Mouse (Mus musculus) hindbrain, embryonic 11.5 days (tissue): ENCODE measurements around the gene Samd5. TPM values are rescaled to one million over a fixed set of nuclear protein-coding genes. Genes with fewer than 3 reads are reported as not detected.

ENCODE experiments used
- ATAC-seq: fragments of 200-750 bp; cut with Nextera tagmentation; 2 replicates; pipeline ENCODE4 v1.8.0; 2017; ENCODE audit warnings: mild to moderate bottlenecking, moderate TSS enrichment, moderate library complexity; ENCODE audit not compliant: low FRiP score
- DNase-seq: peaks from one replicate; pipeline ENCODE4 v3.0.0-alpha.2; 2015; ENCODE audit warnings: low spot score
- H3K27ac ChIP-seq: fragments of 300-500 bp; sonication (generic); 2 replicates; pipeline ENCODE4 v1.5.1; 2014; ENCODE audit warnings: mild to moderate bottlenecking, low read depth, low read length
- H3K27me3 ChIP-seq: fragments of 300-500 bp; sonication (generic); 2 replicates; pipeline ENCODE4 v1.6.1; 2014; ENCODE audit warnings: mild to moderate bottlenecking, low read length, moderate library complexity, mixed read lengths; ENCODE audit not compliant: control insufficient read depth, insufficient read depth
- H3K36me3 ChIP-seq: fragments of 300-500 bp; sonication (generic); 2 replicates; pipeline ENCODE4 v1.6.1; 2014; ENCODE audit warnings: mild to moderate bottlenecking, low read length, moderate library complexity, mixed read lengths; ENCODE audit not compliant: control insufficient read depth, insufficient read depth
- H3K4me1 ChIP-seq: fragments of 300-500 bp; sonication (generic); replicated peaks from 2 replicates; pipeline ENCODE4 v1.6.1; 2014; ENCODE audit warnings: low read length, mixed read lengths; ENCODE audit not compliant: control insufficient read depth, insufficient read depth
- H3K4me2 ChIP-seq: fragments of 300-500 bp; sonication (generic); replicated peaks from 2 replicates; pipeline ENCODE4 v1.6.1; 2014; ENCODE audit warnings: mild to moderate bottlenecking, low read depth, low read length
- H3K4me3 ChIP-seq: fragments of 300-500 bp; sonication (generic); 2 replicates; pipeline ENCODE4 v1.5.1; 2014; ENCODE audit warnings: low read depth, low read length
- H3K9ac ChIP-seq: fragments of 300-500 bp; sonication (generic); 2 replicates; pipeline ENCODE4 v1.6.1; 2014; ENCODE audit warnings: low read depth, low read length
- H3K9me3 ChIP-seq: fragments of 300-500 bp; sonication (generic); 2 replicates; pipeline ENCODE4 v1.6.1; 2016; ENCODE audit warnings: low read length; ENCODE audit not compliant: control insufficient read depth
- WGBS: fragments of 180-500 bp; shearing (Covaris S2); extraction: QIAGEN DNeasy Blood & Tissue Kit; methylation state at CpG from one replicate; pipeline ENCODE4 v1.1.7; 2014; 5-methylcytosine and 5-hydroxymethylcytosine counted together
- polyA plus RNA-seq: library from polyadenylated mRNA; unstranded; fragments of >200 nt; fragmentation: Nextera tagmentation; extraction: Ambion mirVana; gene quantifications from 2 replicates; pipeline ENCODE4 v1.2.1, GENCODE M21; 2014

Gene Samd5
- polyA plus RNA-seq, 1 experiment from 2014 or later = 7.3 TPM

DNA sequence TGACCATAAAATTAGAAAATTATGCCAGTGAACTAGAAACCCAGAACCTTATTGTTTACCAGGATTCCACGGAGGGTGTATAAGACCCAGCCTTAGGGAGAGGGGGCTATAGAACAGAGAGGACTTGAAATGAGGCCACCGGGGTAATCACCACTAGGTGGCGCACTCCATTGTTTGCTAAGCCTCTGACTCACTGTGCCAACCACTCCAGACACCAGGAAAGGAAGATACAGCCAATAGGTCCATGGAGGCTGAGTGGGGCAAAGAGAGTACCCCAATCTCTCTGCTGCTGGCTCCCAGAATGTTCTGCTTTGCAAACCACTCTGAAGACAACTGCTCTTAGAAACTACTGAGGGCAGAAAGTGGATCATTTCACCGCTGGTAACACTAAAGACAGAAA is 99.4 kb downstream of the Samd5 start:
- no peak overlapping the region for H3K9ac ChIP-seq
- no peaks in the 10 kb centered on the region for H3K36me3 ChIP-seq
- 38% methylated on average over 4 of the region's 4 CpGs for WGBS
- DNase-seq = peak; percentile 62
- H3K4me2 ChIP-seq = no peak overlapping the region
- no peaks in the 10 kb centered on the region for H3K9me3 ChIP-seq
- H3K27ac ChIP-seq = no peak overlapping the region
- H3K4me3 ChIP-seq = no peak overlapping the region
- H3K27me3 ChIP-seq = no peaks in the 10 kb centered on the region
- H3K4me1 ChIP-seq = no peaks in the 10 kb centered on the region
- ATAC-seq = peak; percentile 64

GRCm38 (mm10) chr10:9574135-9574534 is 100.9 kb downstream of the Samd5 start:
- no peak overlapping the region for H3K9ac ChIP-seq
- no peak overlapping the region for H3K4me2 ChIP-seq
- ATAC-seq (no peak), DNase-seq (no peak)
- no peaks in the 10 kb centered on the region for H3K9me3 ChIP-seq
- 85% methylated on average over 4 of the region's 4 CpGs for WGBS
- H3K27me3 ChIP-seq = no peaks in the 10 kb centered on the region
- no peaks in the 10 kb centered on the region for H3K36me3 ChIP-seq
- no peaks in the 10 kb centered on the region for H3K4me1 ChIP-seq
- H3K27ac ChIP-seq = no peak overlapping the region
- no peak overlapping the region for H3K4me3 ChIP-seq

Other genes starting within 250 kb of the Samd5 start
- gene Stxbp5, start 225.9 kb upstream of the Samd5 start, polyA plus RNA-seq = 6.1 and 7.6 TPM in 2 replicates